11 mouse cellular contexts compared by ENCODE assay signal in the genomic region with DNA sequence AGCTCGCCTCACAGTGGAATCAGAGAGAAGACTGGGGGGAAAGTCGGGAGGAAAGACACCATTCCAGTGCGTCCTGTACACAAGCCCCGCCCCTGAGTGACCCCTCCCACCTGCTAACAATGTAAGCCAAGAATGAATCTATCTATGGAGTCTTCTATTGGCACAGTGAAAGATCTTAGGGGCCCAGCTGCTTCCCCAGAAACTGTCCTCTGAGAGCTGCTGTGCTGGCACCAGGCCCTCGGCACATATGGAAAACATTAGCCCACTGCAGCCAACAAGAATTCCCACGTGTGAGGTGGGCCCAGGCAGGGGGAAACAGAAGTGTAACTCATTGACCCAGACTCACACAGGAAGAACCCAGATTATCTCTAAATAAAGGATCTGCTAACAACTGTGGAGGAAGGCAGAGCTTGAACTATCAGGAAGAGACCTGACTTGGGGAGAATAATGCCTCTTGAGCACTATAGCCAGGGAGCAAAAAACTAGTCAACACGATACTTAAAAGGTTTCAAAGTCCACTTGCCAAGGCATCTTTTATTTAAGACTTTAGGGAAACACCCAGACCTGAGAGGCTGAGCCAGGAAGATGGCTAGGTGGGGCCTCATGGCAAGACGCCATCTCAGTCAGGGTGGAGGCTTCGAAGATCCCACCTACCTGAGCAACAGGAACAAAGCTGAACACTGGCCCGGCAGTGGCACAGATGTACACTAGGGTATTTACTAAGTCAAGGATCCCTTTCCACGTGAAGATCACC.
DNase-seq lines count a peak whose midpoint lies in the region; TF ChIP-seq lines count a peak whose summit lies in the region.
"Had no signal": no experiment of that assay in that cellular context is flagged by ENCODE, and none has a peak within 500 bp of the region (broad histone marks: within the 10 kb centered on the region; RNA-seq: fewer than 3 reads in every experiment).

No protein-coding gene starts in this region.

- H3K4me3 ChIP-seq in heart, embryonic 10.5 days = no peak overlapping the region

- WGBS in heart, embryonic 10.5 days = 61% methylated on average over 11 of the region's 11 CpGs

- peaks cover 11% of the 10 kb centered on the region for H3K4me1 ChIP-seq in heart, embryonic 10.5 days

- no peaks in the 10 kb centered on the region for H3K9me3 ChIP-seq in heart, embryonic 10.5 days

- no peaks in the 10 kb centered on the region for H3K36me3 ChIP-seq in heart, embryonic 10.5 days

- TF ChIP-seq CTCF in brain, embryonic 14.5 days (IDR thresholded peaks at IDR 0.05; ENCODE audit: borderline replicate concordance, extremely low read depth, insufficient read depth, insufficient read length) = no peak

- TF ChIP-seq POLR2A in brain, embryonic 14.5 days (IDR thresholded peaks at IDR 0.05; ENCODE audit: borderline replicate concordance, extremely low read depth, insufficient read depth, insufficient read length, poor library complexity, severe bottlenecking) = no peak

- intact Hi-C loops in heart, postnatal 25 days (cut with DNase I) = no loop called here
- intact Hi-C loops in left cerebral cortex, postnatal 36 days (cut with DNase I) = no loop called here

- DNase-seq in heart, adult 11 months = peak; percentile 97
- DNase-seq in heart, embryonic 10.5 days (ENCODE audit: low spot score) = no peak
- peak; percentile 44 for DNase-seq in brain, embryonic 14.5 days (ENCODE audit: low read depth)
- DNase-seq in forelimb bud, embryonic 11.5 days (ENCODE audit: low read depth, low spot score) = peak; percentile 69
- DNase-seq in heart, postnatal 25 days (ENCODE audit: low spot score) = peak; percentile 38
- no peak for DNase-seq in urinary bladder, postnatal 4 days (ENCODE audit: low spot score in 2 of 2)
- no peak for DNase-seq in frontal cortex, postnatal 25 days (ENCODE audit: low spot score in 2 of 2)
- no peak for DNase-seq in left cerebral cortex, postnatal 36 days (ENCODE audit: low spot score in 2 of 2)
- DNase-seq: kidney, adult 18-20 months; layer of hippocampus, postnatal 36 days; retina, postnatal 1 day had no signal

- H3K27ac ChIP-seq in heart, embryonic 10.5 days = no peak overlapping the region

- H3K27me3 ChIP-seq in heart, embryonic 10.5 days (ENCODE audit: insufficient read depth, poor library complexity, severe bottlenecking) = 0 out of 2 replicates have a peak, but pooled peaks cover 8% of the 10 kb centered on the region

Comparison
In these comparisons a context has a peak if more than half of its experiments do, and no peak if none do; other contexts are left out.
1. DNase-seq: peak in heart, adult 11 months (single experiment), brain, embryonic 14.5 days (single experiment), forelimb bud, embryonic 11.5 days (single experiment) and heart, postnatal 25 days (single experiment); none in heart, embryonic 10.5 days (single experiment), urinary bladder, postnatal 4 days (0 of 2), frontal cortex, postnatal 25 days (0 of 2) and left cerebral cortex, postnatal 36 days (0 of 2).